Mouse (Mus musculus) layer of hippocampus, adult 11-12 months (tissue): ENCODE measurements around the gene Gpr143.
"Not testable (repeated sequence)": the region's sequence is repeated elsewhere in the genome, so short reads cannot be mapped to it uniquely, and the experiment has no call there.

Experiments
- DNase-seq: peaks from one replicate; pipeline ENCODE4 v3.0.0; 2022; ENCODE audit warnings: low spot score

Gpr143 gene

GRCm38 (mm10) chrX:152781720-152782403 is at the start of gene Gpr143:
TSS of gene Gpr143 (plus strand) at chrX:152781921.
- DNase-seq = no peak

- DNase-seq = no peak
Measured at GRCm38 (mm10) chrX:152735283-152735682, 46.4 kb upstream of the Gpr143 start.

- no peak for DNase-seq
Measured at GRCm38 (mm10) chrX:152738191-152738590, 43.5 kb upstream of the Gpr143 start.

- no peak for DNase-seq
Measured at GRCm38 (mm10) chrX:152738759-152739368, 42.9 kb upstream of the Gpr143 start.

- DNase-seq = no peak
Measured at GRCm38 (mm10) chrX:152743642-152744041, 38.1 kb upstream of the Gpr143 start.

GRCm38 (mm10) chrX:152745925-152746324 is 35.8 kb upstream of the Gpr143 start:
- no peak for DNase-seq

- no peak for DNase-seq
Measured at GRCm38 (mm10) chrX:152755819-152756218, 25.9 kb upstream of the Gpr143 start.

- no peak for DNase-seq
Measured at GRCm38 (mm10) chrX:152756293-152756692, 25.4 kb upstream of the Gpr143 start.

- DNase-seq = no peak
Measured at GRCm38 (mm10) chrX:152762437-152762836, 19.3 kb upstream of the Gpr143 start.

- DNase-seq = no peak
Measured at GRCm38 (mm10) chrX:152762855-152763254, 18.9 kb upstream of the Gpr143 start.

GRCm38 (mm10) chrX:152764171-152764570 is 17.6 kb upstream of the Gpr143 start:
- DNase-seq = no peak

- no peak for DNase-seq
Measured at GRCm38 (mm10) chrX:152768891-152769599, 12.7 kb upstream of the Gpr143 start, which contains the start of gene Shroom2. TSS of gene Shroom2 (minus strand) at chrX:152769465.

GRCm38 (mm10) chrX:152769600-152770157 is 12.0 kb upstream of the Gpr143 start:
- DNase-seq = peak; percentile 8

- no peak for DNase-seq
Measured at GRCm38 (mm10) chrX:152788129-152788528, 6.4 kb downstream of the Gpr143 start.

GRCm38 (mm10) chrX:152788611-152789010 is 6.9 kb downstream of the Gpr143 start:
- DNase-seq = no peak

GRCm38 (mm10) chrX:152805317-152805716 is 23.6 kb downstream of the Gpr143 start:
- DNase-seq = no peak

GRCm38 (mm10) chrX:152813339-152813738 is 31.6 kb downstream of the Gpr143 start:
- DNase-seq = no peak

- peak; percentile 5 for DNase-seq
Measured at GRCm38 (mm10) chrX:152818996-152819395, 37.3 kb downstream of the Gpr143 start.

GRCm38 (mm10) chrX:152831003-152831550 is 49.4 kb downstream of the Gpr143 start:
- not testable (repeated sequence) for DNase-seq

GRCm38 (mm10) chrX:152834940-152835339 is 53.2 kb downstream of the Gpr143 start:
- peak; percentile 6 for DNase-seq

GRCm38 (mm10) chrX:152855076-152855772 is 73.5 kb downstream of the Gpr143 start:
- no peak for DNase-seq
